Mouse (Mus musculus): ENCODE data around the gene Adgrl4.

Adgrl4 gene

DNA sequence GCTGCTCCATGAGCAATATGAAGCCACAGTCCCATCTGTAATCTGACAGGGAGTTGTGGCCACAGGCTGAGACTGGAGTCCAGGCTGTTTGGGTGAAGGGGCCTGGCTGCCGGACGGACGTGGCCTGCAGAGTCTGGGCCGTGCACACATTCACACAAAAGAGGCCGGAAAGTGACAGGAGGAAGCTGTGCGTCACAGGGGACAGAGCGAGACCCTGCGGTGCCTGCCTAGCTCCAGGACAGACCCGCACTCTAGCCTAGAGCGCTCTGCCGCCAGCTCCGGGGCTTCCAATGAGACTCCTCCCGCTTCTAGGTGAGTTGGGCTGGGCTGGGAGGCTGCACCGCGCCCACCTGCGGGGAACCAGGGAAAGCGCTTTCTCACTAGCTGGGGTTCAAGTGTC is at the start of gene Adgrl4:
Gene Adgrl4 (plus strand): TSS at position 195 of the 400 bp plus-strand sequence.
- no peak for DNase-seq (ENCODE audit: low read depth)

DNA sequence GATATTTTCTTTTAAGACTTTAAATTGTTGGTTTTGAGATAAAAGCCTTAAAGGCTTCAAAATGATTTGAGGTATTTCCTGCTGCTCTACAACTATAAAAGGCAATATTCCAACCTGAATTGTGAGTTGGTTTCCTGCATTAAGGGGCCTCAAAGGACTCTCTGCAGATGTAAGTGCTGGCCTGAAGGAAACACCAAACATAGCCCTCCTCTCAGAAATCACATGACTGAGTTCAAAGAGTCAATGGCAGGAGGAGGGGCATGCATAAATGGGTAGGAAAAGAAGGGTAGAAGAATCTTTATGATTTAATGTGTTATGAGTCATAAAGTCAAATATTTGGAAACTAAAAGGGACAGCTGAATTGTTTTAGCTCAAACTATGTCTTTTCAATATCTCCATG is 46.8 kb upstream of the Adgrl4 start:
- no peak for DNase-seq (ENCODE audit: low read depth)

DNA sequence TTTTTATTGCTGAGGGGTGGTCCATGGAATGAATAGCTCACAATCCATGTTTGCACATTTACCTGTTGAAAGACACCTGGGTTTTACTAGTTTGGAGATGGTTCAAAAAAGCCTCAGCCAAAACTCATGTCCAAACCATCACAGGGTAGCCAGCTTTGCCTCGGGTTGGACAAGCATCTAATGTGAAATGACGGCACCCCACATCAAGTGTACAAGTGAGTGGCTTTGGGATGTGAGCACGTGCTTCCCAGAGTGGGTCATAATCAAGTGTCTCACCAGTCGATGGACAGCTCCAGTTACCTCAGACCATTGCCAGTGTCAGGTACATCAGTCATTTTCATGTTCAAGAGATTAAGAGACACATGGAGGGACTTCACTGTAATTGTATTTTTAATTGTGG is 44.8 kb upstream of the Adgrl4 start:
- no peak for DNase-seq (ENCODE audit: low read depth)

DNA sequence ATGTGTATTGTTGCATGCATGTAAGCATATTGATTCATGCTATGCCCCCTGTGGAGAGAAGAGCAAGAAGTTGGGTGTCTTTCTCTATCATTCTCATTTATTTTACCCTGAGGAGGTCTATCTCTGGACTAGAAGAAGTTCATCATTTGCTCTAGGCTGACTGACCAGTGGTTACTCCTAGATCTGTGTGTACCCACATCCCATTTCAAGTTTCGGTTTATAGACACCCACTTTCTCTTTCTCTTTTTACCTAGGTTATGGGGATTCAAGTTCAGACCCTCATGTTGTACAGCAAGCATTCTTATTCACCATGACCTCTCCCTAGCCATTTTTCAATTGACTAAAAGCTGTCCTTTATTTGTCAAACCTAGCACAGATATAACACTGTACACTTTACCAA is 44.4 kb upstream of the Adgrl4 start:
- DNase-seq (ENCODE audit: low read depth) = no peak

DNA sequence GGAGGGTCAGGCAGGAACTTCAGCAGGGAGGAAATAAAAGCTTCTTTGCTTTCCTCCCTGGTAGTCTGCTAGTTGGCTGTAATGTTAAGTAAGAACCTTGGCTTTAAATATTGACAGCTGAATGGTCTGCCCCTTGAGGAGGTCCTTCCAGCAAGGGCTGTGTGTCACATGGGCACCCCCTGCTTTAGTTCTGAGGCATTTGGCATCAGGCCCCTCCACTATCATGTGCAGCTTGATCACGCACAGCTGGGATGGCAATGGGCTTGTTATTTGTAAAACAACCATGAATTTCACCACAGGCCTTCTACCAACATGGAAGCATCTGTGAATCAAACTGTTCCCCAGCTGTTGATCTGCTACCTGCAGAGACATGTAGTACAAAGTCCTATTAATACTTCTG is 38.4 kb upstream of the Adgrl4 start:
- DNase-seq (ENCODE audit: low read depth) = no peak

DNA sequence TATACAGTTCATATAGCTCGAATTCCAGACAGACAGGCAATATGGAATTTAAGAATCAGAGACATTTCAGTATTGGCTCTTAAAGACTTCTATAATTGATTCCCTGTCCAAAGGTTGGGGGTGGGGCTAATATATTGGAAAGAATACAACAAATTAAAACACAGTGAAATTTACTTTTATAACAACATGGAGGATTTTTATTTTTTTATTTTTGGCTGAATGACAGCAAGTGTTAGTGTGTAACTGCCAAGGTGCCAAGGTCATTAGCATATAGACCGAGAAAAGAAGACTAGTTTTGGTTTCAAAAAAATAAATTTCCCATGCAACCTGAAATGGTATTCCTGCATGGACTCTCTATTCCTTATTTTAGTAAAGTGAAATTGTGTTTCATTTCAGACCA is 26.7 kb upstream of the Adgrl4 start:
- no peak for DNase-seq (ENCODE audit: low read depth)

DNA sequence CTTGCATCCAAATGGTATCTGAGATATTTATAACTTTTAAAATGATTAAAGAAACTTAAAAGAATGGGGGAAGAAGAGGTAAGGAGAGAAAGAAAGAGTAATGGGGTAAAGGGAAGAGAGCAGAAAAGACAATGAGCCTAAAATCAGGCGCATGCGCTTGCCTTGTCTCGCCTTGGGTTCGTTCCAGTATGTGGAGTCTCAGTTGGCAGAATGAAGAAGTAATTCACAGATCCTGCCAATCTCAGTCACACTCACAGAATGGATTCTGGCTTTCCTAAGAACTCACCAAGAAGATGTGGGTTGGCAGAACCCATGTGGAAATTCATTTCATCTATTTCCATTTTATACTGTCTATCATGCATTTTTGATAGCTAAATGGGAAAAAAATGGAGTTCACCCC is 26.2 kb upstream of the Adgrl4 start:
- no peak for DNase-seq (ENCODE audit: low read depth)

DNA sequence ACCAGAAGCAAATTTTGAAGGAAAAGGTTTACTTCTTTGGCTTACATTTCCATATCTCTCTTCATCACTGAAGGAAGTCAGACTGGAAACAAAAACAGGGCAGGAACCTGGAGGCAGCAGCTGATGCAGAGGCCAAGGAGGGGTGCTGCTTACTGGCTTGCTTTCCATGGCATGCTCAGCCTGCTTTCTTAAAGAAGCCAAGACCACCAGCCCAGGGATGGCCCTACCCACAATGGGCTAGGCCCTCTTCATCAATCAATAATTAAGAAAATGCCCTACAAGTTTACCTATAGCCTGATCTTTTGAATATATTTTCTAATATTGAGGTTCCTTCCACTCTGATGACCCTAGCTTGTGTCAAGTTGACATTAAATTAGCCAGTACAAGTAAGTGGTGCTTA is 20.8 kb upstream of the Adgrl4 start:
- DNase-seq (ENCODE audit: low read depth) = no peak

DNA sequence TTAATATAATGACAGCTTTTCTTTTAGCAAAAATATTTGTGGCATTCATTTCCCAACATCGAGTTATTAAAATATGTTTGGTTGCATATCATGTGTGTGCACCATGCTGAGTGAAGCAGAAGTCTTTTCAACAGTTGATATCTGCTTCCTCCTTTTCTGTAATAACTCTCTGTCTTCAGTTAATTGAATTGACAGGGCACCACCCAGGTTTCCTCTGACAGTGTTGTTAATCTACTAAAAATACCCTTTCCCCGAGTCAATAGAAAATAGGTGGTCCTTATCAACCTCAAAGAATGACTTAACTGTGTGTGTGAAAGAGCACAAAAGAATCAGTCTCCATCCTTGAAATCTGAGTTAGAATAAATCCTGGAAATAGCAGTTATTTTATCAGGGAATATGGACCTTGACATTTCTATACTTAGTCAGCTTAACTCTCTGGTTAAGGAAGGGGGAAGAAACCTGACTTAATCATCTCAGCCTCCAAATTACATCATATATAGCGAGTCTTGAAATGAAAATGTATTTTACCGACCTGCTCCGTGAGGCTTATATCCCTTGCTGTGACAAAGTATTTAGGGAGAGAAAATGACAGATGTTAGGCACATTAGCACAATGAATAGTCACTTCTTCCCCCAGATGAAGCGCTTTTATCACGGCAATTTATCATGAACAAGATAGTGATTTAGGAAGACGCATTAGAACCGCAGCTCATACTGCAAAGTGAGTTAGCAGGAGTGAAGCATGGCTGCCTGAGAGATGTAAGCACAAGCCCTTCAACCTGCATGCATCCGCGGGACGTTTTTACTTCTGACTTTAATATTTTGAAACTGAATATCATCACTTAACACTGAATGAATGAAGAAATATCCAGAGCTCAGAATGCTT is 19.8 kb upstream of the Adgrl4 start:
- DNase-seq (ENCODE audit: low read depth) = no peak

DNA sequence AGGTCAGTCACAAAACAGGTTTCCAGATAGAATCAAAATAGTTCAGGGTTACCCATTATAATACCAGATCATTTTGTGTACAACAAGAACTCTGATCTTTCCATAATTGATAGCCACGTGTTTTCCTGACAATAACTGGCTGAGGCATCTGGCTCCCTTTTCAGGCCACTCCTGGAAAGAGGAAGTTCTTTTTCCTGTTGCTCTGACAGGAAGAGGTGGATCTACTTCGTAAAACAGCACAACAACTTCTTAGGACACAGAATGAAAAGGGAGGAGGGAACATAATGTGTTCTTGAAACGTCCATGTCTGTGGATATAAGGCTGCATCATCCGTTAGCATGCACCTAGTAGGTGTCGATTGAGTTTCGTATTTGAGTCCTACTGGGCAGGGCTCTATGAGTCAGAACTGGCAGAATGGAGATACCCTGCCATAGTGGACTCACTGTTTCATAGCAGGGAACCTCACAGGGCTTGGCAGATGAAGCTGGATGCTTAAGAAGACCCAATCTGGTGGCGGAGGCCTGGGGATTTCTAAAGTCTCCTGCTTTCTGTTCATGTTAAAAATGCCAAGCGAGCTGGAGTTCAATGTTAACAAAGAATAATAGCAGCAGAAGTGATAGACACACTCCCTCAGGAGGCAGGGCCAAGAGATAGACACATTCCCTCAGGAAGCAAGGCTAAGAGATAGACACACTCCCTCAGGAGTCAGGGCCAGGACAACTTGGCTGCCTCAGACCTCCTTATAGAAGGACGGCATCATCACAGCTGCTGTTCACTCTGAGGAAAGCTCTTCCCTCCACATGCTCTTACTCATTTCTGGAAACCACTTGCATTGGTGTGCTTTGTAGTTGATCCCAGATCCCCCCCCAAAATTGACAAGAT is 13.1 kb upstream of the Adgrl4 start:
- DNase-seq (ENCODE audit: low read depth) = no peak

DNA sequence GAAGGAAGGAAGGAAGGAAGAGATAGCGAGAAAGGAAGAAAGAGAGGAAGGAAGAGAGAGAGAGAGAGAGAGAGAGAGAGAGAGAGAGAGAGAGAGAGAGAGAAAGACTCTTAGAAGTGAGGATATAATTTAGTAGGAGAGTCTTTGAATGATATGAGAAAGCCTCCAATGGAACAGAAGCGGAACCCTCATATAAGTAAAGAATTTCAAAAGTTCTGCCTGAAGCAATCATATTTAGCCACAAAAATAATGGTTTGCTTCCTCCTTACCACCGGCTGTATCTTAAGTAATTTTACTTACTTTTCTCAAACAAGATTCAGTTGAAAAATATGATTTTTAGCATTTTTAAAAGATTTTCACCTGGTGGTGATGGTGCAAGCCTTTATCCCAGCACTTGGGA is 7.6 kb upstream of the Adgrl4 start:
- DNase-seq (ENCODE audit: low read depth) = no peak

DNA sequence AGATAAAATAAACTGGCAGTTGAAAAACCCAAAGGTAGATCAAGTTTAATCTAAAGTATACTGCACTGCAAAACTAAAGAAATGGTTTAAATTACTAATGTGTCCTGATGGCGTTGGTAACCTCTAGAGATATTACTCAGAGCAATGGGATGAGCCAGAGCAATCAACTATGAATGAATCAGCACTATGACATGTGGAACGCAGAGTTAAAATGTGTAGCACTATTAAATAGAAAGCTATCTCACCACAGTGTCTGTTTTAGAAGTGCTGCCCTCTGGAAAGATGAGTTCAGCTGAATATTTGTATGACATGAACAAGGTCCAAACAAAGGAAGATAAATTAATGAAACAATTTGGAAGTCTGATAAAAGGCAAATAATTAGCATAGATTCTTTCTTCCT is 6.2 kb upstream of the Adgrl4 start:
- DNase-seq (ENCODE audit: low read depth) = no peak

DNA sequence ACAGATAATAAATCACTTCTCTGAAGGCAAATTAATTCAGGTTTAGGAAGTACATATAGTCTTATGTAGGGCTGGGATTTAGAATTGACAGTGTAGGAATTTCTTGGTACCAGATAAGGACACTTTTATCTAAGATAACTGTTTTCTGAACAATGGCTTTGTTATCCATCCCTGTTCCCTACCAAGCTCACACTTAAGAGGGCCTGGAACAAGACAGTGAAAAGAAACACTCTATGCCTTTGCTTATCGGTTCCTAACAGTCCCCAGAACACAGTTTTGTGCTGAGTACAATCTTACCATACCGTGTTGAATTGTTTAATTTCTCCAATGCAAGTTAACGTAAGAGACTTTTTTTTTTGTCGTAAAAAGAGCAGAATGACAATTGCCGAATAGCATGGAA is 677 bp downstream of the Adgrl4 start:
- no peak for DNase-seq (ENCODE audit: low read depth)

DNA sequence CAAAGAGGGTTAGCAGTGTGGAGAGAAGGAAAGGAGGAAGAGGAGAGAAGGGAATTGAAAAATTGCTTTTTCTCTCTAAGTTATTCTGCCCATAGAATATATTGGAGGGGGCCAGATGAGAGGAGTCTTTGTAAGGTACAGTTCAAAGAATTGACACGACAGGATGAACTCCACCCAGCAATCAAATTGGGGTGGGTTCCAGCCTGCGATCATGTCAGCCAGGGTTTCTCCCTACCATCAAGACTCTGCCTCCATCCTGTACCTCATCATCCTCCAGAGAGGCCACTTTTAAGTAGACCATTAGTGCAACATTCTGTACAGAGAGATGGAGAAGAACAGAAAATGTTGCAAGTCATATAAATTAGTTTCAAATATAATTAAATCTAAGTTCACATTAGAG is 2.3 kb downstream of the Adgrl4 start:
- DNase-seq (ENCODE audit: low read depth) = no peak

DNA sequence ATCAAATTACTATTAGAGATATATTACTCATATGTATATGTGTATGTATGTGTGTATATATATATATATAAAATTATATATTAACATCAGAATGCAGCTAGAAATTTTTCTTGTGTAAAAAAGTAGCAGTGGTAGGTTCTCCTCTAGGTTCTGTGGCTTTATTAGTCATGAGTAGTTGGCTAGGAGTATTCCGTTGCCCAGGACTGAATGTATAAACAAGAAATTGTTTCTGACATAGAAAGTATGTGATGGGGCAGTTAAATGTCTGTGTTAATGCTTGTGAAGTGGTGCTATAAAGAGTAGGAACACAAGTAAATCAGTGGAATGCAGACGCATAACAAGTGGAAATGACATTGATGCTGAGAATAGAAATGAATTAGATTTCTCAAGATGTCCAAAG is 4.3 kb downstream of the Adgrl4 start:
- no peak for DNase-seq (ENCODE audit: low read depth)

DNA sequence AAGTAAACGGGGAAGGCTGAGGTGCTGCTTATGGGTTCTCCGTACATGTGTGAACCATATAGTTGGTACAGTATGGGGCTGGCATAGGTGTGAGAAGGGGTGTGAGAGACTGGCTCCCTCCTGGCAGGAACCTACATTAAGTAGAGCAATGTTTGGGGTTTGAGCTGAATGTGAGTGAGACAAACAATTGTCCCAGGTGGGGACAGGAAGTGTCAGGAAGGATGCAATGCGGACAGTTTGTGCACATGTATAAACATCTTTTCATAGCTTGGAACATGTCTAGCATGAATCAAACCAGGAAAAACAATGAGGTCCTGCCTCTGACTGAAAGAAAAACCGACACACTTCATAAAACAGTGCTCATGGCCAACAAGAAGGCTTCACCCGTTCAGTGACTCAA is 5.8 kb downstream of the Adgrl4 start:
- no peak for DNase-seq (ENCODE audit: low read depth)

DNA sequence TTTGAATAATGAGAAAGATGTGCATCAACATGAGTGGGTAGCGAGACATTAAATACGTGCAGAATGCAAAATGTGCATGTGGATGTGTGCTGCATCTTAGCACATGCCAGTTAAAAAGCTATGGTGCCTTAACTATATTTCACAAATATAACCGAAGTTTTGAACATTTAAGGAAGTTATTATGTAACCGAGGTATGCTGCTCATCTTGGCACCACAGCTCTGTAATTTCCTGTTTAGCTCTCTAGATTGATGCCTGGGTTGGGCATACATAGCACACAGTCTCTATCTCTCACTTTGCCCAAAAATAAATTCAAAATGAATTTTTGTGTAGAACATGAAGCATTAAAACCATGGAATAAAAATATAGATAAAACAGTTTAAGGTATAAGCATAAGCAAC is 6.6 kb downstream of the Adgrl4 start:
- DNase-seq (ENCODE audit: low read depth) = no peak

DNA sequence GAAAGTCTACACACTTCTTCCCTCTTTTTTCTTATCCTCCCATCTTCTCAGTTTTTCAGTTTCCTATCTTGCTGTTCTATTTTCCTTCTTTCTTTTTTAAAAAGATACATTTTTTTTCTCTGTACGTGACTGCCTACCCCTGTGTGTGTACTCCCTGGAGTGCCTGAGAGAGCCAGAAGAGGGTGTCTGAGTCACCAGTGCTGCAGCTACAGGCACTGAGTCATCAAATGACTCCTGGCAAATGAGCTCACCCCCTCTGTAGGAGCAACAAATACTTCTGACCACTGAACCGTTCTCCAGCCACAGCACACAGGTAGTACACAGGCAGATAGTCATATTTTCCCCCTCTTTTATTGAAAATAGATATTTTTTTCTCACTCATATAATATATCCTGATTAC is 8.2 kb downstream of the Adgrl4 start:
- no peak for DNase-seq (ENCODE audit: low read depth)

DNA sequence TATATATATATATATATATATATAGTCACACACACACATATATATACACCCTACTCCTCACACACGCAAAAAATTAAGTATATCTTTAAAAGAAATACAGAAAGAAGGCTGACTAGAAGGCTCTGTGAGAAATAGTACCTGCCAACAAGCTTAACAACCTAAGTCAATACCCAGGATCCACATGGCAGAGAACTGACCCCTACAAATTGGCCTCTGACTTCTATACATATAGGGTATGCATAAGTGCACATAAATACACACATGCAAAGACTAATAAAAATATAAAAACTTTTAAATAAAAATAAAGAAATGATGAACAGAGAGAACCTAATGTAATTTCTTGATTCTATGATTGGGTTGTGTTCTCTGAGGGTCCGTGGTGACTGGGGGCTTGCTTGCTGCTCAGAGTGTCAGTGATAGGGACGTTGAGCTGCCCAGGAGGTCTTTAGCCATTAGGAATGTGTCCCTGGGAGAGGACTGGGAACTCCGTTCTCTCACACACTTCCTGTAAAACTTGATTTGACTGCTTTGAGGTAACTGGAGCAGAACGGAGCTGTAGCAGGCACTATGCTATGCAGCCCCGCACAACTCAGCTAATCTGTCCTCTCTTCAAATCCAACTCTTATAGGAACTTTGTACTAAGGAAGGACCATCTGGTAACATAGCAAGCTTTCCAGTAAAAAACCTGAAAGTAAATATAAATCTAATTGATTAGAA is 17.5 kb downstream of the Adgrl4 start:
- DNase-seq (ENCODE audit: low read depth) = no peak

DNA sequence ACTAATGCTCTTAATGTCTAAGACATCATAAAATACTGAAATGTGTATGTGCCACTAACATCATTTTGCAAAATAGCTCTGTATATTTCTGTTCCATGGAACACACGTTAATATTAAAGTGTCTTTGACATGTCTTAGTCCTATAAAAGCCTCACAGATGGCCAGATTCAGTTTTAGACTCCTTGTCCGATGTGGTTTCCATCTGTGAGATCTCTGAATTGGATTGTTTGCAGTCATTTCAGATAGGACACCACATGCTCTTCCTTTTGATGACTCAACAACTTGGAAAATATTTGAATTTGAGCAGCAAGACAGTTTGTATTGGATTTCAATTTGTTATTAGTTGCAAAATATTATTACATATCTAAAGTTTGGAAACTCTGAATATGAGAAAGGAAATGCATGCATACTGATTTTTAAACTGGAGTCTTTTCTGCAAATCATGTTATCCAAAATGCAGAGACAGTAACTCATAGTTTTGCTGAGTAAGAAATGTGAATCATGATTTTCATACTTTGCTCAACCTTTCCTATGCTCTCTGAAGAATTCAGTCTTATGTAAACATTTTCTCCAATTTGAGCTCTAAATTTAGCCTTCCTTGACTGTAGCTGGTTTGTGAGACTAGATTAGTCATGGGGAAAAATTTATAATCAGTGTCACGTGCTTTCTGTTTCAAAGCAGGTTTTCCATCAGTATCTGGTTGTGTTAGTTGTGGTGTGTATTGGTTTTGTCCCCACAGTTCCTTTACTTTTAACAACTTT is 21.9 kb downstream of the Adgrl4 start:
- no peak for DNase-seq (ENCODE audit: low read depth)

DNA sequence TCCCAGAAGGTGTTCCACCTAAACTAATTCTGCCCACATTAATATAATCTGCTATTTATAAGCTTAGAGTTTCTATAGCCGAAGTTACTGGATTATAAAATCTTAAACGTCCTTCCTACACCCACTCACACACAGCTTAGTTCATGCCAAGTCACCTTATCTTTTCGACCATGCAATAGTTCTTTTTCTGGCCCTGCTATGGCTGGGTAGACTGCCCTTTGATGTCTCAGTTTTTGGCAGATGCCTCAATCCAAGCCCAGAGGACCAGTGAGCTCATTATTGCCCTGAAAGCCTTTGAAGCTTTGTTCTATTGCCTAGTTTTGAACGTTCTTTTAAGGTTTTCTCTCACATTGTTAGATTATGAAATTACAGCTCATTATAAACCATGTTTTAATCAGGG is 27.5 kb downstream of the Adgrl4 start:
- no peak for DNase-seq (ENCODE audit: low read depth)

DNA sequence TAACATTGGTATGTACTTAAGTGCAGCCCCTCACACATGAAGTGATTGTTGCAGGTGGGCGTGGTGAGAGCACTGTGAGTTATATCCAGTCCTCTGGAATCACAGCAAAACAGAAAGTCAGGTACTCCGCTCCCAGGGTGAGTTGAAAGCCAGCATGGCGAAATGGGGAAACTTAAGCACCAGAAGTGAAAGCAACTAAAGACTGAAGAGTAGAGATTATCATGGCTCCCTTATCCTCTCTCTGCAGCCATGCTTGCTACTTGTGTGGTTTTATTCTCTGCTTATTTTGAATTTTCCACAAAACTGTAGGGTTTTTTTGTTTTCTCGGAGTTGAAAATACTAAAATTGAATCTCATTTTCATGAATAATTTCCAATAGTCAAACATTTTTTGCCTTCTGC is 51.2 kb downstream of the Adgrl4 start:
- DNase-seq (ENCODE audit: low read depth) = no peak

Data from induced T-regulatory cell, adult 2 months (primary cell).